Mouse (Mus musculus): Measurements from ENCODE around the gene Syne4.

DNA sequence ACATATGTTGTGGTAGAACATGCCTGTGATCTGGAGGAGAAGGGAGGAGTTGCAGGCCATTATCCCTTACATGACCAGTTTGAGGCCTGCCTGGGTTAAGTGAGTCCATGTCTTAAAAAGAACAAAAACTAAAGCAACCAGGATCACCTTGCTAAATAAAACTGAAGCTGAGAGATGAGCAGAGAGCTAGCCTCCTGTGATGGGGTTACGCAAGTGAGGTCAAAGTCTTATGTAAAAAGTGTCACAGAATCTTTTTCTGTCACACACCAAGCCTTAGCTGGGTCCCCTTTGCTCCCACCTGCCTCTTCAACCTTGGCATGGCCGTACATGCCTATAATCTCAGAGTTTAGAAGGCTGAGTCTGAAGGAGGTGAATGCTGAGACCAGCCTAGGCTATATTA is 6.3 kb downstream of the Syne4 start:
- TF ChIP-seq CTCF (IDR thresholded peaks at IDR 0.05) (no peak), EP300 (IDR thresholded peaks at IDR 0.05) (no peak)

Measured in lung, postnatal 0 days (tissue).